Mouse (Mus musculus) E14TG2a.4 (cell line): ENCODE data around the gene Nabp1.

Source experiments
- CTCF ChIP-seq: conservative IDR thresholded peaks from 2 replicates; pipeline ENCODE4 v1.5.1; 2014; ENCODE audit warnings: low read length
- NANOG ChIP-seq: IDR thresholded peaks from 2 replicates; pipeline ENCODE4 v1.6.1; 2014; ENCODE audit warnings: borderline replicate concordance, low read length, mixed read lengths

GRCm38 (mm10) chr1:51445161-51445853 is 32.9 kb downstream of the Nabp1 start:
- TF ChIP-seq CTCF (no peak), NANOG (no peak)
